19 mouse cellular contexts compared by ENCODE assay signal in the genomic region with DNA sequence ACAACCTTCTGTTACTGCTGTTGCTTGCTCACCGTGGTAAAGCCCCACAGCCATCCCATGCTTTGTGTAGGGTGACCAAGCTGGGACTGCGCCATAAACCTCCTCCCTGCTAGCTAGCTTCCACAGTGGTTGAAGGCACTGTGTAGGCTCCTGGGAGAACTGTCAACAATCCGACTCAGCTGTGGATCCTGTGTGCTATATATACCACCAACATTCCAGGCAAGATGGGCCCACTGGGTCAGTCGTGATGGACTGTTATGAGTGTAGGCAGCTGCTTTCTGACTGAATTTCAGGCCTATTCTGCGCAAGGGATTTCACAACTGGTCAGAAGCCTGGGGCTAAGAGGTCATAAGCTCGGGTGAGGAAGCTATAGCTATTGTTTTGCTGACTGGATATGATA. TPM values are rescaled to one million over a fixed set of nuclear protein-coding genes. Genes with fewer than 3 reads are reported as not detected.
DNase-seq lines count a peak whose midpoint lies in the region; ATAC-seq lines count a peak whose summit lies in the region.
"Had no signal": no experiment of that assay in that cellular context is flagged by ENCODE, and none has a peak within 500 bp of the region (broad histone marks: within the 10 kb centered on the region; RNA-seq: fewer than 3 reads in every experiment).

No protein-coding gene starts in this region.

- ATAC-seq in heart, embryonic 14.5 days (ENCODE audit: insufficient number of reproducible peaks, insufficient read depth, low FRiP score, low read depth) = 0 out of 2 replicates have a peak, but pooled peaks have one; percentile 3
- ATAC-seq in midbrain, embryonic 16.5 days = peak; percentile 48; the same call in 1 of the 2 replicates
- ATAC-seq in midbrain, embryonic 11.5 days (ENCODE audit: low FRiP score) = no peak
- ATAC-seq: intestine, embryonic 16.5 days had no signal

- no peak overlapping the region for H3K4me2 ChIP-seq in heart, embryonic 14.5 days (ENCODE audit: low read length)
- H3K4me2 ChIP-seq in midbrain, embryonic 16.5 days (ENCODE audit: low read length) = no peak overlapping the region
- no peak overlapping the region for H3K4me2 ChIP-seq in midbrain, embryonic 11.5 days
- H3K4me2 ChIP-seq: hindbrain, embryonic 13.5 days; limb, embryonic 12.5 days; neural tube, embryonic 15.5 days had no signal

- H3K27ac ChIP-seq in heart, embryonic 14.5 days (replicated peaks in 1 of 2; ENCODE audit: control insufficient read depth in 1 of 2, insufficient read depth in 1 of 2, low read depth in 2 of 2, low read length in 2 of 2) = no peak overlapping the region
- no peak overlapping the region for H3K27ac ChIP-seq in midbrain, embryonic 16.5 days (ENCODE audit: low read length)
- H3K27ac ChIP-seq in midbrain, embryonic 11.5 days (ENCODE audit: low read depth, low read length) = no peak overlapping the region
- H3K27ac ChIP-seq: hindbrain, embryonic 13.5 days; kidney, postnatal 0 days; layer of hippocampus, adult 2 months; left cerebral cortex, adult 2 months; limb, embryonic 12.5 days; neural tube, embryonic 15.5 days had no signal

- no peak for DNase-seq in heart, postnatal 36 days
- DNase-seq in midbrain, embryonic 11.5 days (ENCODE audit: low spot score, missing footprints) = no peak
- DNase-seq in lung, postnatal 14 days = peak; percentile 28
- no peak for DNase-seq in layer of hippocampus, postnatal 25 days (ENCODE audit: extremely low spot score in 1 of 2, low spot score in 1 of 2)
- DNase-seq in embryo, embryonic 11 days = no peak
- DNase-seq: adrenal gland, postnatal 25 days; cerebellum, adult 2 months; gastrocnemius, postnatal 14 days; retina, postnatal 1 day; thymus, postnatal 4 days had no signal

- H3K36me3 ChIP-seq in heart, embryonic 14.5 days (ENCODE audit: control insufficient read depth, insufficient read depth, low read length) = no peaks in the 10 kb centered on the region
- peaks cover 14% of the 10 kb centered on the region; the same call in 1 of the 2 replicates for H3K36me3 ChIP-seq in midbrain, embryonic 16.5 days (ENCODE audit: control insufficient read depth, insufficient read depth, low read length)
- no peaks in the 10 kb centered on the region; the same call in 1 of the 2 replicates for H3K36me3 ChIP-seq in midbrain, embryonic 11.5 days (ENCODE audit: control insufficient read depth, insufficient read depth, low read length)

- H3K27me3 ChIP-seq in heart, embryonic 14.5 days (ENCODE audit: control insufficient read depth, insufficient read depth, low read length) = no peaks in the 10 kb centered on the region
- no peaks in the 10 kb centered on the region for H3K27me3 ChIP-seq in midbrain, embryonic 16.5 days (ENCODE audit: control insufficient read depth, insufficient read depth, low read depth, low read length)
- no peaks in the 10 kb centered on the region for H3K27me3 ChIP-seq in midbrain, embryonic 11.5 days (ENCODE audit: control insufficient read depth, insufficient read depth, low read length)
- H3K27me3 ChIP-seq: hindbrain, embryonic 13.5 days; limb, embryonic 12.5 days; neural tube, embryonic 15.5 days had no signal

- intact Hi-C loops in heart, postnatal 36 days (cut with DNase I) = no loop called here

- H3K9ac ChIP-seq in heart, embryonic 14.5 days (ENCODE audit: low read length) = no peak overlapping the region
- H3K9ac ChIP-seq in midbrain, embryonic 16.5 days (ENCODE audit: low read depth, low read length) = no peak overlapping the region
- no peak overlapping the region for H3K9ac ChIP-seq in midbrain, embryonic 11.5 days (ENCODE audit: low read length)
- H3K9ac ChIP-seq: hindbrain, embryonic 13.5 days; limb, embryonic 12.5 days; neural tube, embryonic 15.5 days had no signal

- no peak overlapping the region for H3K4me3 ChIP-seq in heart, embryonic 14.5 days (ENCODE audit: control insufficient read depth in 1 of 2, insufficient read depth in 1 of 2, low read depth in 1 of 2, low read length in 2 of 2)
- no peak overlapping the region for H3K4me3 ChIP-seq in midbrain, embryonic 16.5 days (ENCODE audit: low read depth, low read length)
- no peak overlapping the region for H3K4me3 ChIP-seq in midbrain, embryonic 11.5 days (ENCODE audit: low read depth, low read length)
- H3K4me3 ChIP-seq: hindbrain, embryonic 13.5 days; layer of hippocampus, adult 2 months; left cerebral cortex, adult 2 months; limb, embryonic 12.5 days; neural tube, embryonic 15.5 days had no signal

- H3K9me3 ChIP-seq in heart, embryonic 14.5 days (ENCODE audit: control insufficient read depth, low read length) = no peaks in the 10 kb centered on the region
- no peaks in the 10 kb centered on the region for H3K9me3 ChIP-seq in midbrain, embryonic 16.5 days (replicated peaks; ENCODE audit: control insufficient read depth, low read length, poor library complexity, severe bottlenecking)
- no peaks in the 10 kb centered on the region for H3K9me3 ChIP-seq in midbrain, embryonic 11.5 days (ENCODE audit: control insufficient read depth, low read length)
- H3K9me3 ChIP-seq: hindbrain, embryonic 13.5 days; limb, embryonic 12.5 days; neural tube, embryonic 15.5 days had no signal

- peaks cover 4 to 5% of the 10 kb centered on the region in 2 experiments; a peak in 3 of 4 replicates for H3K4me1 ChIP-seq in heart, embryonic 14.5 days (ENCODE audit: control insufficient read depth in 2 of 2, insufficient read depth in 2 of 2, low read length in 2 of 2)
- no peaks in the 10 kb centered on the region for H3K4me1 ChIP-seq in midbrain, embryonic 16.5 days (ENCODE audit: control insufficient read depth, insufficient read depth, low read length)
- H3K4me1 ChIP-seq in midbrain, embryonic 11.5 days (ENCODE audit: control insufficient read depth, insufficient read depth, low read length) = no peaks in the 10 kb centered on the region
- H3K4me1 ChIP-seq: hindbrain, embryonic 13.5 days; limb, embryonic 12.5 days; neural tube, embryonic 15.5 days had no signal

- 57% methylated on average over 6 of the region's 6 CpGs for WGBS in heart, embryonic 14.5 days
- 84% methylated on average over 6 of the region's 6 CpGs for WGBS in midbrain, embryonic 16.5 days
- 82% methylated on average over 6 of the region's 6 CpGs for WGBS in midbrain, embryonic 11.5 days

RNA-seq across cellular contexts. Expression of a gene that starts 32.6 kb away (rescaled TPM):
- 6.3 and 7.5 TPM in 2 replicates for polyA plus RNA-seq in heart, embryonic 14.5 days (2014; fragmentation: Nextera tagmentation; extraction: Ambion mirVana)
- 1 to 10 TPM; 1.2 to 1.5 TPM for total RNA-seq in heart, postnatal 36 days (2021)
- 65.0 and 75.6 TPM in 2 replicates for polyA plus RNA-seq in midbrain, embryonic 16.5 days (2015; fragmentation: Nextera tagmentation; extraction: Ambion mirVana)
- polyA plus RNA-seq in midbrain, embryonic 11.5 days (2014; fragmentation: Nextera tagmentation; extraction: Ambion mirVana) = 20.2 and 21.0 TPM in 2 replicates
- 10 to 100 TPM; 39.3 to 42.3 TPM for total RNA-seq in layer of hippocampus, postnatal 25 days (2021)

RNA-seq across cellular contexts. Expression of a gene that starts 50.7 kb away (rescaled TPM):
- 31.0 and 33.9 TPM in 2 replicates for polyA plus RNA-seq in heart, embryonic 14.5 days (2014; fragmentation: Nextera tagmentation; extraction: Ambion mirVana)
- 10 to 100 TPM; 41.8 to 47.5 TPM for total RNA-seq in heart, postnatal 36 days (2021)
- 26.6 and 26.7 TPM in 2 replicates for polyA plus RNA-seq in midbrain, embryonic 16.5 days (2015; fragmentation: Nextera tagmentation; extraction: Ambion mirVana)
- polyA plus RNA-seq in midbrain, embryonic 11.5 days (2014; fragmentation: Nextera tagmentation; extraction: Ambion mirVana) = 29.4 TPM in 2 replicates
- total RNA-seq in layer of hippocampus, postnatal 25 days (2021) = 10 to 100 TPM; 29.1 to 34.0 TPM
